In the genomic region with DNA sequence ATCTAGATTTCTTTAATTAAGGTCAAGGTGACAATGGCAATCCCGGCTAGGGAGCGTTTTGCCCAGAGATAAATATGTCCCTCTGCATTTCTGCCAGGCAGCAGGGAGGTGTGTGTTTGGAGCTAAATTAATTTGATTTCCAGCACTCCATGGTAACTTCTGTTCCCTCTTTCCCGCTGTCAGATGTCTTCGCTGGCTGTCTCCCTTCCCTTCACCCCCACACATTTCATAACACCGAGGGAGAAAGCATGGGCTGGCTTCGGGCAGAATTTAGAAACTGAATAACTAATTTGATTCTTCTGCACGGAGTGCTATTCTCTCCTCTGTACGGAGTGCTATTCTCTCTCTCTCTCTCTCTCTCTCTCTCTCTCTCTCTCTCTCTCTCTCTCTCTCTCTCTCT, we compare ENCODE assay signal across 9 mouse cellular contexts. TPM values are rescaled to one million over a fixed set of nuclear protein-coding genes. Genes with fewer than 3 reads are reported as not detected.
DNase-seq lines count a peak whose midpoint lies in the region; ATAC-seq and TF ChIP-seq lines count a peak whose summit lies in the region.
"Had no signal": no experiment of that assay in that cellular context is flagged by ENCODE, and none has a peak within 500 bp of the region (broad histone marks: within the 10 kb centered on the region; RNA-seq: fewer than 3 reads in every experiment).

No protein-coding gene starts in this region.

- no peak for DNase-seq in lung, embryonic 14.5 days
- DNase-seq in lung, adult 2 months, result no peak
- DNase-seq in frontal cortex, adult 2 months (ENCODE audit: extremely low spot score in 1 of 2, low spot score in 1 of 2), result peak; percentile 85 to 88
- peak; percentile 14 for DNase-seq in right cerebral cortex, postnatal 4 days
- no peak for DNase-seq in adrenal gland, postnatal 4 days (ENCODE audit: low spot score in 2 of 2)
- DNase-seq in thymus, adult 2 months, result no peak

- H3K27ac ChIP-seq in lung, embryonic 14.5 days (ENCODE audit: low read depth), result no peak overlapping the region
- no peak overlapping the region for H3K27ac ChIP-seq in kidney, embryonic 16.5 days (ENCODE audit: low read length)
- no peak overlapping the region for H3K27ac ChIP-seq in liver, embryonic 15.5 days (replicated peaks)
- no peak overlapping the region for H3K27ac ChIP-seq in thymus, adult 2 months (ENCODE audit: control insufficient read depth, insufficient read depth, low read length)

- peak overlapping the region; percentile 55 for H3K4me3 ChIP-seq in lung, embryonic 14.5 days (ENCODE audit: low read depth, low read length)
- no peak overlapping the region for H3K4me3 ChIP-seq in lung, adult 2 months (replicated peaks; ENCODE audit: extremely low read depth, low read depth, low read length)
- peak overlapping the region; percentile 54; the same call in 1 of the 2 replicates for H3K4me3 ChIP-seq in kidney, embryonic 16.5 days (ENCODE audit: low read length)
- no peak overlapping the region for H3K4me3 ChIP-seq in liver, embryonic 15.5 days (replicated peaks)
- H3K4me3 ChIP-seq in thymus, adult 2 months (ENCODE audit: control insufficient read depth, insufficient read depth, low read length), result no peak overlapping the region

- no peak for TF ChIP-seq CTCF in lung, embryonic 14.5 days (IDR thresholded peaks at IDR 0.05; ENCODE audit: low read depth)
- no peak for TF ChIP-seq CTCF in lung, adult 2 months (IDR thresholded peaks at IDR 0.05; ENCODE audit: insufficient read depth, low read length)
- TF ChIP-seq CTCF in thymus, adult 2 months (IDR thresholded peaks at IDR 0.05; ENCODE audit: borderline replicate concordance, control insufficient read depth, extremely low read depth, insufficient read depth, low read length, poor library complexity), result no peak

- H3K27me3 ChIP-seq in lung, embryonic 14.5 days (ENCODE audit: insufficient read depth, low read length), result no peaks in the 10 kb centered on the region
- H3K27me3 ChIP-seq in kidney, embryonic 16.5 days (ENCODE audit: insufficient read depth, low read length), result no peaks in the 10 kb centered on the region
- peaks cover 52% of the 10 kb centered on the region for H3K27me3 ChIP-seq in liver, embryonic 15.5 days
- peaks cover 4% of the 10 kb centered on the region; the same call in 1 of the 2 replicates for H3K27me3 ChIP-seq in thymus, adult 2 months (ENCODE audit: control insufficient read depth, insufficient read depth, low read length)

- peak overlapping the region; percentile 29; the same call in 1 of the 2 replicates for H3K9ac ChIP-seq in lung, embryonic 14.5 days
- H3K9ac ChIP-seq in kidney, embryonic 16.5 days (replicated peaks; ENCODE audit: low read length), result peak overlapping the region; percentile 72
- no peak overlapping the region for H3K9ac ChIP-seq in liver, embryonic 15.5 days

- H3K9me3 ChIP-seq in lung, embryonic 14.5 days (ENCODE audit: low read depth, low read length), result no peaks in the 10 kb centered on the region
- no peaks in the 10 kb centered on the region for H3K9me3 ChIP-seq in kidney, embryonic 16.5 days (ENCODE audit: low read length)
- no peaks in the 10 kb centered on the region for H3K9me3 ChIP-seq in liver, embryonic 15.5 days (replicated peaks)

- TF ChIP-seq POLR2A in lung, adult 2 months (IDR thresholded peaks at IDR 0.05; ENCODE audit: borderline replicate concordance, extremely low read depth, low read depth, low read length), result no peak
- TF ChIP-seq POLR2A in thymus, adult 2 months (IDR thresholded peaks at IDR 0.05; ENCODE audit: control insufficient read depth, extremely low read depth, insufficient read depth, low read length, poor library complexity), result no peak

- peak overlapping the region; percentile 91 for H3K4me2 ChIP-seq in lung, embryonic 14.5 days
- peak overlapping the region; percentile 72 for H3K4me2 ChIP-seq in kidney, embryonic 16.5 days (replicated peaks; ENCODE audit: low read depth, low read length)
- peak overlapping the region; percentile 69; the same call in 1 of the 2 replicates for H3K4me2 ChIP-seq in liver, embryonic 15.5 days

- no peaks in the 10 kb centered on the region; the same call in 1 of the 2 replicates for H3K4me1 ChIP-seq in lung, embryonic 14.5 days (ENCODE audit: insufficient read depth)
- H3K4me1 ChIP-seq in lung, adult 2 months (ENCODE audit: control insufficient read depth, insufficient read depth, low read length), result peaks cover 9% of the 10 kb centered on the region
- H3K4me1 ChIP-seq in kidney, embryonic 16.5 days (ENCODE audit: insufficient read depth, low read length), result peaks cover 6% of the 10 kb centered on the region; the same call in 1 of the 2 replicates
- H3K4me1 ChIP-seq in liver, embryonic 15.5 days (replicated peaks), result no peaks in the 10 kb centered on the region
- no peaks in the 10 kb centered on the region for H3K4me1 ChIP-seq in thymus, adult 2 months (replicated peaks; ENCODE audit: control insufficient read depth, insufficient read depth, low read length)

- ATAC-seq in lung, embryonic 14.5 days (ENCODE audit: insufficient read depth), result no peak
- no peak for ATAC-seq in kidney, embryonic 16.5 days (ENCODE audit: low FRiP score, low TSS enrichment)
- no peak for ATAC-seq in liver, embryonic 15.5 days (ENCODE audit: insufficient read depth)

- no peaks in the 10 kb centered on the region for H3K36me3 ChIP-seq in lung, embryonic 14.5 days (ENCODE audit: insufficient read depth)
- no peaks in the 10 kb centered on the region for H3K36me3 ChIP-seq in kidney, embryonic 16.5 days (ENCODE audit: insufficient read depth, low read length)
- no peaks in the 10 kb centered on the region for H3K36me3 ChIP-seq in liver, embryonic 15.5 days (replicated peaks)
- H3K36me3 ChIP-seq in thymus, adult 2 months (ENCODE audit: control insufficient read depth, insufficient read depth, low read length), result no peaks in the 10 kb centered on the region

- 28% methylated on average over 8 of the region's 8 CpGs for WGBS in lung, embryonic 14.5 days
- 36% methylated on average over 8 of the region's 8 CpGs for WGBS in lung, adult 2 months
- 23% methylated on average over 8 of the region's 8 CpGs for WGBS in kidney, embryonic 16.5 days
- WGBS in liver, embryonic 15.5 days (ENCODE audit: insufficient replicate concordance), result 39% methylated on average over 8 of the region's 8 CpGs
- 61% methylated on average over 8 of the region's 8 CpGs for WGBS in thymus, adult 2 months

RNA-seq across cellular contexts. Expression of gene Mettl24, which starts 0.6 kb away (rescaled TPM):
- 3.5 and 3.6 TPM in 2 replicates for polyA plus RNA-seq in lung, embryonic 14.5 days (2014; fragmentation: Nextera tagmentation; extraction: Ambion mirVana)
- 16.9 and 18.2 TPM in 2 replicates for polyA plus RNA-seq in lung, adult 2 months (2012; rRNA removed)
- 1.1 and 1.2 TPM in 2 replicates for polyA plus RNA-seq in frontal cortex, adult 2 months (2012; rRNA removed)
- 2.1 and 2.7 TPM in 2 replicates for polyA plus RNA-seq in kidney, embryonic 16.5 days (2015; fragmentation: Nextera tagmentation; extraction: Ambion mirVana)
- polyA plus RNA-seq in liver, embryonic 15.5 days (2015; fragmentation: Nextera tagmentation; extraction: Ambion mirVana), result 0.35 and 0.37 TPM in 2 replicates
- 1 to 10 TPM; 9.3 to 9.9 TPM for total RNA-seq in adrenal gland, postnatal 4 days (2021)
- 0.23 and 0.36 TPM in 2 replicates for polyA plus RNA-seq in thymus, adult 2 months (2012; rRNA removed)
- total RNA-seq: MEL had no signal

RNA-seq across cellular contexts. Expression of gene Ddo, which starts 52.7 kb away (rescaled TPM):
- 1.8 and 2.7 TPM in 2 replicates for polyA plus RNA-seq in lung, embryonic 14.5 days (2014; fragmentation: Nextera tagmentation; extraction: Ambion mirVana)
- polyA plus RNA-seq in lung, adult 2 months (2012; rRNA removed), result 9.1 and 11.3 TPM in 2 replicates
- 11.0 and 11.9 TPM in 2 replicates for polyA plus RNA-seq in frontal cortex, adult 2 months (2012; rRNA removed)
- polyA plus RNA-seq in kidney, embryonic 16.5 days (2015; fragmentation: Nextera tagmentation; extraction: Ambion mirVana), result 0.74 and 1.0 TPM in 2 replicates
- polyA plus RNA-seq in liver, embryonic 15.5 days (2015; fragmentation: Nextera tagmentation; extraction: Ambion mirVana), result 0.03 TPM in 1 of 2 replicates, not detected in the other
- total RNA-seq in adrenal gland, postnatal 4 days (2021), result 1 to 10 TPM; 6.6 to 7.4 TPM
- polyA plus RNA-seq in thymus, adult 2 months (2012; rRNA removed), result 2.0 and 3.7 TPM in 2 replicates
- total RNA-seq: MEL had no signal

Comparison
In these comparisons a context has a peak if more than half of its experiments do, and no peak if none do; other contexts are left out.
1. H3K4me3 ChIP-seq: peak in lung, embryonic 14.5 days (single experiment) and kidney, embryonic 16.5 days (single experiment); none in lung, adult 2 months (single experiment), liver, embryonic 15.5 days (single experiment) and thymus, adult 2 months (single experiment).
2. DNase-seq: peak in frontal cortex, adult 2 months (2 of 2) and right cerebral cortex, postnatal 4 days (single experiment); none in lung, embryonic 14.5 days (single experiment), lung, adult 2 months (single experiment), adrenal gland, postnatal 4 days (0 of 2) and thymus, adult 2 months (single experiment).
3. Peak in every context shown above with its lines, with median percentiles within 50 percentile points of each other: H3K4me2 ChIP-seq.